Mouse (Mus musculus) ES-E14 (cell line): ENCODE measurements around the gene Hebp1. TPM values are rescaled to one million over a fixed set of nuclear protein-coding genes. Genes with fewer than 3 reads are reported as not detected.

Experiments used
- DNase-seq: peaks from one replicate; pipeline ENCODE4 v3.0.0-alpha.2; 2013; ENCODE audit warnings: low read depth, low spot score
- H3K27ac ChIP-seq: 2 replicates; pipeline ENCODE4 v1.5.1; 2012; ENCODE audit warnings: low read depth, mild to moderate bottlenecking, low read length, moderate library complexity, mixed read lengths; ENCODE audit not compliant: poor library complexity, insufficient read depth, severe bottlenecking
- H3K36me3 ChIP-seq: 2 replicates; pipeline ENCODE4 v1.6.1; 2012; ENCODE audit warnings: mild to moderate bottlenecking, low read length, moderate library complexity, mixed read lengths; ENCODE audit not compliant: control insufficient read depth, poor library complexity, insufficient read depth, severe bottlenecking
- H3K4me1 ChIP-seq, 2 experiments: fragments of 150-350 bp in 1 of 2; sonication (generic) in 1 of 2; 2 replicates each; pipeline ENCODE4 v1.6.1; 2012; ENCODE audit warnings: low read length in 2 of 2, mild to moderate bottlenecking in 1 of 2, mixed read lengths in 1 of 2; ENCODE audit not compliant: control insufficient read depth in 2 of 2, insufficient read depth in 2 of 2, poor library complexity in 1 of 2
- H3K4me3 ChIP-seq, 2 experiments: fragments of 150-350 bp in 1 of 2; sonication (generic) in 1 of 2; 2 replicates each; pipeline ENCODE4 v1.5.1; 2012; ENCODE audit warnings: low read length in 2 of 2, low read depth in 1 of 2, mild to moderate bottlenecking in 1 of 2, mixed read lengths in 1 of 2; ENCODE audit not compliant: insufficient read depth in 1 of 2, poor library complexity in 1 of 2, severe bottlenecking in 1 of 2
- H3K9ac ChIP-seq: 2 replicates; pipeline ENCODE4 v1.6.1; 2012; ENCODE audit warnings: low read depth, mild to moderate bottlenecking, low read length, mixed read lengths; ENCODE audit not compliant: poor library complexity, insufficient read depth, severe bottlenecking
- H3K9me3 ChIP-seq: fragments of 150-350 bp; sonication (generic); 2 replicates; pipeline ENCODE4 v1.6.1; 2012; ENCODE audit warnings: low read depth, mild to moderate bottlenecking, low read length; ENCODE audit not compliant: control insufficient read depth, insufficient read depth
- CHD2 ChIP-seq: IDR thresholded peaks from 2 replicates; pipeline ENCODE4 v1.6.1; 2014; ENCODE audit warnings: mild to moderate bottlenecking, low read depth, low read length, inconsistent platforms
- HCFC1 ChIP-seq: IDR thresholded peaks from 2 replicates; pipeline ENCODE4 v1.6.1; 2012; ENCODE audit warnings: low read length, inconsistent platforms, borderline replicate concordance; ENCODE audit not compliant: insufficient read depth
- MAFK ChIP-seq: IDR thresholded peaks from 2 replicates; pipeline ENCODE4 v1.6.1; 2014; ENCODE audit warnings: mild to moderate bottlenecking, low read depth, low read length, inconsistent platforms; ENCODE audit not compliant: insufficient read depth
- ZC3H11A ChIP-seq: IDR thresholded peaks from 2 replicates; pipeline ENCODE4 v1.6.1; 2012; ENCODE audit warnings: low read depth, mild to moderate bottlenecking, inconsistent platforms, low read length, borderline replicate concordance
- ZNF384 ChIP-seq: IDR thresholded peaks from 2 replicates; pipeline ENCODE4 v1.6.1; 2012; ENCODE audit warnings: low read depth, low read length, inconsistent platforms
- in situ Hi-C, 2 experiments: fragments of 600-800 bp; cut with MboI; formaldehyde crosslinking; loops; one replicate each; pipeline ENCODE4 v1.15.1; 2025; ENCODE audit warnings: low sequenced_read_pairs in 2 of 2, inconsistent platforms in 1 of 2; ENCODE audit not compliant: unreplicated experiment in 2 of 2
- total RNA-seq: library from RNA; depleted of rRNA; stranded (reverse); fragments of 300-350 nt; gene quantifications from 2 replicates; pipeline ENCODE4 v1.2.3, GENCODE M21; 2012

Hebp1 gene
- total RNA-seq, 1 experiment = 22.4 TPM

GRCm38 (mm10) chr6:135141451-135142147 lies 56.2 kb downstream of the Hebp1 start:
- in situ Hi-C loops = no loop called here
- TF ChIP-seq MAFK (no peak), ZNF384 (no peak), HCFC1 (no peak), ZC3H11A (no peak), CHD2 (no peak)
- H3K4me1 ChIP-seq = peaks cover 0 to 4% of the 10 kb centered on the region in 2 experiments; a peak in 3 of 4 replicates
- no peaks in the 10 kb centered on the region; the same call in 1 of the 2 replicates for H3K36me3 ChIP-seq
- no peak overlapping the region for H3K27ac ChIP-seq
- DNase-seq = no peak
- H3K9ac ChIP-seq = no peak overlapping the region
- no peaks in the 10 kb centered on the region for H3K9me3 ChIP-seq
- H3K4me3 ChIP-seq = no peak overlapping the region

DNA sequence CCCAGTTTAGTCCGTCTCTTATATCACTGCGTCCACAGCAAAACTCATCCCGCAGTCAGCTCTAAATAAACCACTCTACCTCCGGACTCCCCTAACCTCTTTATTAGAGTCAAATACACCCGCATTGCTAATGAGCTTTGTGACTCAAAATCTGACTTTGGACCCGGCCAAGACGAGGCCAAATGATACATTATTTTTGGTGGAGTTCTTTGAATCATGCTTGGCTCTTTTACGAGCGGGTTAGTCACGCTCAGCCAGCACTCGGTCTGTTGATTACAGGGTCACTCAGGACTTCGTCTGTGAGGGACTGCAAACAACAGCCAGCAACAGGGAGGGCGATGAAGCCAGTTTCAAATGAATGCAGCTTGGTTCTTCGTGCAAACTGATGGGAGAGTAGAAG lies 59.1 kb downstream of the Hebp1 start:
- no peaks in the 10 kb centered on the region; the same call in 1 of the 2 replicates for H3K36me3 ChIP-seq

DNA sequence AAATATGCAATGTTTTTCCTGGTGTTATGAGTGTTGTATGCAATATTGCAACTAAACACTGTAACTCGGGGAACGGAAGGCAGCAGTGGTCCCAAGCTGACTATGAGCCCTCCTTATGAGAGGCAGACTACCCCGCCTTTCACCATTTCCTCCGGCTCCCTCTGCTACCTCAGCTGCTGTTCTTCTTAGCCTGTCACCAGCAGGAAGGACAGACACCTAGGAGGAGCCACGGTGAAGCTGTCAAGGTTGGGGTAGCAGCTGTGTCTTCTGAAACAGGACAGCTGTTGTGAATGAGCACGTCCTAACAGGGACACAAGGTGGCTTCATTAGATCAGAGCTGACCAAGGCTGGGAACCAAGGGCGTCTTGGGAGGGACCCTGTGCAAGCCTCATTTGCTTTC lies 59.6 kb downstream of the Hebp1 start:
- TF ChIP-seq HCFC1 (no peak), CHD2 (no peak), ZNF384 (no peak), ZC3H11A (no peak), MAFK (no peak)
- Histone ChIP-seq H3K36me3 (no peaks in the 10 kb centered on the region; the same call in 1 of the 2 replicates), H3K9ac (no peak overlapping the region), H3K4me3 (no peak overlapping the region), H3K27ac (no peak overlapping the region), H3K4me1 (peaks cover 0 to 8% of the 10 kb centered on the region in 2 experiments; a peak in 3 of 4 replicates), H3K9me3 (no peaks in the 10 kb centered on the region)
- in situ Hi-C loops = loop anchor here in 1 of 2 experiments (5.0 kb wide), 1 partner anchor 46 kb away; no protein-coding TSS in a partner anchor
- DNase-seq = no peak

More for the DNA sequence above, 59.1 kb downstream of the Hebp1 start:
- Histone ChIP-seq H3K4me1 (peaks cover 0 to 8% of the 10 kb centered on the region in 2 experiments; a peak in 3 of 4 replicates), H3K27ac (no peak overlapping the region), H3K9ac (no peak overlapping the region), H3K9me3 (no peaks in the 10 kb centered on the region), H3K4me3 (no peak overlapping the region)
- no peak for DNase-seq
- in situ Hi-C loops = loop anchor here in 1 of 2 experiments (5.0 kb wide), 1 partner anchor 46 kb away; no protein-coding TSS in a partner anchor
- no peak for TF ChIP-seq MAFK
- TF ChIP-seq ZC3H11A = no peak
- no peak for TF ChIP-seq ZNF384
- TF ChIP-seq HCFC1 = no peak
- no peak for TF ChIP-seq CHD2

DNA sequence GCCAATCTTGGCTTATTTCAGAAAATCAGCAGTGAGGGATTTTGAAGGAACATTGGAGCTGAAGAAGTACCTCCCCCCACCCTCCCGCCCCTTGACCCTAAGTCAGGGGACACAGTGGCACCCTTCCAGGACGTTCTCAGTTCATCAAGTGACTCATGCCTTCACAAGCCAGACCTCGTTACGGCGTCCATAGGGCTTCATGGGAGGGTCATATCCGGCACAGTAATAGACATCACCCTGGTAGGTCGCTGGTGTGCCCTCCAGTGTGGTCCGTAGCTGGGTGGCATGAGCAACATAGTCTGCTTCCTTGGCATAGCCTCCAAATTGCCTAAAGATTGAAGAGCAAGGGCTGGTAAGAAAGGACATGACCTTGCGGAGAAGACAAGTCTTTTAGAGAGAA lies 60.1 kb downstream of the Hebp1 start:
- DNase-seq = no peak
- in situ Hi-C loops = loop anchor here in 1 of 2 experiments (5.0 kb wide), 1 partner anchor 45 kb away; no protein-coding TSS in a partner anchor
- Histone ChIP-seq H3K4me3 (no peak overlapping the region), H3K9ac (no peak overlapping the region), H3K27ac (no peak overlapping the region), H3K9me3 (no peaks in the 10 kb centered on the region), H3K36me3 (no peaks in the 10 kb centered on the region; the same call in 1 of the 2 replicates), H3K4me1 (peaks cover 0 to 8% of the 10 kb centered on the region in 2 experiments; a peak in 3 of 4 replicates)
- TF ChIP-seq CHD2 = no peak
- no peak for TF ChIP-seq ZNF384
- TF ChIP-seq ZC3H11A = no peak
- no peak for TF ChIP-seq HCFC1
- no peak for TF ChIP-seq MAFK
